In genomic region chr15:86256201-86256600, GRCm38 (mm10) we compare ENCODE assay signal across 12 mouse cellular contexts.
"Had no signal": no experiment of that assay in that cellular context is flagged by ENCODE, and none has a peak within 500 bp of the region (broad histone marks: within the 10 kb centered on the region; RNA-seq: fewer than 3 reads in every experiment).

No protein-coding gene starts in this region.

- H3K9ac ChIP-seq: limb, embryonic 15.5 days; liver, embryonic 14.5 days had no signal

- H3K9me3 ChIP-seq: limb, embryonic 15.5 days had no signal

- H3K4me3 ChIP-seq: limb, embryonic 15.5 days had no signal

- DNase-seq: kidney, adult 8-10 months; kidney, postnatal 25 days; lung, adult 18-20 months; retina, postnatal 1 day; right cerebral cortex, postnatal 4 days; spleen, adult 18-20 months; thymus, adult 18-20 months; thymus, postnatal 14 days had no signal

- H3K27ac ChIP-seq: limb, embryonic 15.5 days; liver, embryonic 14.5 days had no signal

- H3K27me3 ChIP-seq: limb, embryonic 15.5 days had no signal

- H3K4me2 ChIP-seq: limb, embryonic 15.5 days had no signal

- ATAC-seq: intestine, postnatal 0 days; midbrain, embryonic 16.5 days had no signal
